Mouse (Mus musculus) right cerebral cortex, postnatal 4 days (tissue): ENCODE measurements around the gene Slfn14.
A peak's percentile ranks its signal among the peaks of the same experiment; 100 is the strongest.
"Not testable (repeated sequence)": the region's sequence is repeated elsewhere in the genome, so short reads cannot be mapped to it uniquely, and the experiment has no call there.

ENCODE experiments used
- DNase-seq: peaks from one replicate; pipeline ENCODE4 v3.0.0-alpha.2; 2022

Gene Slfn14

DNA sequence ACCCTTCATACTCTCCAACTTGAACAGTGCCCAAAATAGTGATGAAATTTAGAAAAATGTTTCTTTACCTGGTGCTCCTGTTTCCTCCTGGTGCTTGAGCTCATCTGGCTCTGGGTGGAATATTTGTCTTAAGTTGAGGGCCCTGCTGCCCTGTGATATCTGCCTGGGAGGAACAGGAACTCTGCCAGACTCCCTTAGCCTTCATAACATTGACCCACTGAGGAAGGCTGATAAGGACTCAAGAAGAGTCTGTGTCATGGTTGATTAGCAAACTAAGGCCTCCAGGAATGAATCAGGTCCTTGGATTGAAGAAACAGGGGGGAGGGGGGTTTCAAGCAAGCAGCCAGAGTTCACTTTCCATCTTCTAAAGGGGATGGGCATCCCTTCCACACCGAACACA is at the start of gene Slfn14:
TSS of gene Slfn14 (minus strand) at position 161 of the 400 bp plus-strand sequence.
- no peak for DNase-seq

DNA sequence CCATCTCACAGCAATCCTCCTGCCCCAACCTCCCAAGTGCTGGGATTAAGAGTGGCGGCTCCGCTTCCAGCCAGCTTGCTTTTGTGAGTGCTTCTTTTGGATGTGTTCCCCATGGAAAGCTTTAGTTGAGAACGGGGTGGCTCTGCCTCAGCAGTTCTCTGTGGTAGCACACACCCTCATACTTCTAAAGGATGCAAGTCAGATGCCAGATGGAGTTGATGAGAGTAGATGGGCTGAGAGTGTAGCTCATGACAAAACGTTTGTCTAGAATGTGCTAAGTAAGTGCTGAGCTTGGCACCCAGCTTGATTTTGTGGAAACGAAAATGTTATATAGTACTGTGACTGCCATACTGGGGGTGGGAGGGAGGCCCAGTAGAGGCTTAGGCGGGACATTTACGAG is 49.3 kb upstream of the Slfn14 start:
- no peak for DNase-seq

DNA sequence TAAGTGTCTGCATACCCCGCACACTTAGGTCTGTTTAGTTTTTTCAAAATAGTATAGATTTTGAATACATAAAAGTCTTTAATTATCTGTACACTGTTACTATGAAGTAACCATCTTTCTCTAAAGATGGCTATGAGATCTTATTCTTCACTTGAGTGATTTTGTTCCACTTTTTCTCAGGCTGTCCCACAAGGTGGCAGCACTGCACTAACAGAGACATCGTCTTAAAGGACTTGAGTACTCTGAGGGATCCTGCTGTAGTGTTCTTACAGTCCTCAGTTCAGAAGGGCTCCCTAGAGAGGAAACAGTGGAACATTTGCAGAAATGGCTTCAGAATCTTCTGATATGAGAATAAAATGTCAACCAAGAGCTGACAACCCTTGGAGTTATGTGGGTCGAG is 40.9 kb upstream of the Slfn14 start:
- peak; percentile 72 for DNase-seq

DNA sequence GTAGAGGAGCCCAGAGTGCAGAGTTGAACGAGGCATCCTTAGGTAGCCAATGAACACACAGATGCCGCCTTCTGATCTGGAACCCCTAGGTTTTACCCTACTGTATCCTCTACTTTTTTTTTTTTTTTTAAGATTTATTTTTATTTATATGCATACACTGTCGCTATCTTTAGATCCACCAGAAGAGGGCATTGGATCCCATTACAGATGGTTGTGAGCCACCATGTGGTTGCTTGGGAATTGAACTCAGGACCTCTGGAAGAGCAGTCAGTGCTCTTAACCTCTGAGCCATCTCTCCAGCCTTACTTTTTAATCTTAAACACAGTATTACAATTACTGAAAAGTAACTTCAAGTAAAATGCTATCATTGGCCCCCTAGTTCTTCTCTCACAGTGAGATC is 40.2 kb upstream of the Slfn14 start:
- not testable (repeated sequence) for DNase-seq

DNA sequence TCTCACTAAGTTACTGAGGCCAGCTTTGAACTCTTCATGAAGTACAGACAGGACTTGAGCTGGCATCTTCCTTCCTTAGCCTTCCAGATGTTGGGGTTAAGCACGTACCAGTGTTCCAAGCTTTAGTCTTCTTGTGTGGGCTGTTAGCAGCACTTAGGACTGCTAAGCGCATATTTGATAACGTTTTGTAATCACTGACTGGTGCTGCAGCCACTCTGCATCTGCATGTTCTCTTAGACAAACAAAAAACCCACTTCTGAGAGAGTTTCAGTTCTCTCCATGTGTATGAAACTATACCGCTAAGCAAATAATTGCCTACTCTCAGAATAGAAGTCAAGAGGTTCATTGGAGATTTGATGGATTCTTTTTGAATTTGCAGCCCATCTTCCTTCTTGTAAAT is 32.5 kb upstream of the Slfn14 start:
- no peak for DNase-seq

DNA sequence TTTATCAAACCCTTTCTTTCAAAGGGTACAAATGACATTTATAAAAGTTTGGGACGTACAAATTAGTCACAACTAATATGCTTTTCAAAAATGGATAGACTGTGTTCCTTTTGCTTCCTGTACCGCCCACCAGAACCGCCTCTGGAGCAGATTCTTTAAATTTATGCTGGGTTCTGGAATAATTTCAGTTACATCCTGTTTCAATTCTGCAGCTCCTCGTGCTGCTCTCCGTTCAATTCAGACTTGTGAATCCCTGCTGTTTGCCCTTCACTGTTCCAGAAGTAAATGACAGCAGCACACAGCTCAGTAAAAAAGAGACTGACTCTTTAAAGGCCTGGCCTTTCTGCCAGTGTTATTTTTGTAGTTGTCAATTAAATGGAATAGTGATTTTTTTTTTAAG is 25.9 kb upstream of the Slfn14 start:
- DNase-seq, result no peak

DNA sequence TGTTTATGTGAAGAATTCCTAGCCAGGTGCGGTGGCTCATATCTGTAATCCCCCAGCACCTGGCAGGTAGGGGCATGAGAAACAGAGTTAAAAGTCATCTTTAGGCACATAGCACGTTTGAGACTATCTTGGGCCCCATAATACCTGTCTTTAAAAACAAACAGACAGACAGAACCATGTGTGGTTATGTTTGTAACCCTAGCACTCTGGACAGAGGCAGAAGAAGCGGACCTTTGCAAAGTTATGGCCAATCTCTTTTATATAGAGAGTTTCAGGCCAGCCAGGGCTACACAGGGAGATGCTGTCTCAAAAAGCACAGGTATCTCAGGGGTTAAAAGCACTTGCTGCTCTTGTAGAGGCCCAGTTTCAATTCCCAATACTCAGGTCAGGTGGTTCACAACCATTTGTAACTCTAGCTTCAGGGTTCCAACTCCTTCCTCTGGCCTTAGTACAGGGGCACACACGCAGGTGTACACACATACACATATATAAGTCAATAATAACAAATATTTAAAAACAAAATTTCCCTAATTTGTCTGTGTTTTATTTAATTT is 20.3 kb upstream of the Slfn14 start:
- no peak for DNase-seq

DNA sequence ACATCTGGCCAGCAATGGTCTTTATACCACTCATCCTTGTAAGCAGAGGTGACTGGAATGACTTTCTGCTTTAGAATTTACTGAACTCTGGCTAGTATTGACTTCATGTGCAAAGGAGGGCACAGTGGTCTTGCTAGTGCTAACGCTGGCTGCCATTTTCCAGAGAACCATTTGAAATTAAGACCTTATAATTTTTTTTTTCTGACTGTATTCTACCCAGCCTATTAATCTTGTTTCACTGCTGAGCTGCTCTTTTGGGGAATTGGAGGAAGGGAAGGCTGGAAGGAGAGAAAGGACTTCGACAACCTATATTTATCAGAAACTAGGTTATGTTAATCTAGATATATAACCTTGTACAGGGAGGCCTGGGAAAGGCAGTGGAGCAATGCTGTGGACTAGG is 18.0 kb upstream of the Slfn14 start:
- no peak for DNase-seq

DNA sequence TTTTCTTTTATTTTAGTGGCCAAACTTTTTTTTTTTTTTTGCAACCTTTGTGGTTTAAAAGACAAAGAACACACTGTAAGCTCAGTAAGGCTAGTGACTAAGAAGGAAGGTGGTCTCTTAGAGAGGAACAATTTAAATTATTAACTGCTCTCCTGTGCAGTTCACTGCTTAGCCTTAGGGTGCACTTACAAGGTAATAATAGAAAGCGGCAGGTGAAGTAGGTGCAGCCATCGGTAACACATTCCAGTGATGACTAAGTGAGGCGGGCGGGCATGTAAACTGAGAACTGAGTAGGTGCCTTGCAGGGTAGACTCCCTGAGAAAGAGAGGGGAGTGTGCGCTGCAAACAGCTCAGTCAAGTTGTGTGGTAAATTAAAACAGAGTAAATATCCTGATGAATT is 17.2 kb upstream of the Slfn14 start:
- DNase-seq, result no peak

DNA sequence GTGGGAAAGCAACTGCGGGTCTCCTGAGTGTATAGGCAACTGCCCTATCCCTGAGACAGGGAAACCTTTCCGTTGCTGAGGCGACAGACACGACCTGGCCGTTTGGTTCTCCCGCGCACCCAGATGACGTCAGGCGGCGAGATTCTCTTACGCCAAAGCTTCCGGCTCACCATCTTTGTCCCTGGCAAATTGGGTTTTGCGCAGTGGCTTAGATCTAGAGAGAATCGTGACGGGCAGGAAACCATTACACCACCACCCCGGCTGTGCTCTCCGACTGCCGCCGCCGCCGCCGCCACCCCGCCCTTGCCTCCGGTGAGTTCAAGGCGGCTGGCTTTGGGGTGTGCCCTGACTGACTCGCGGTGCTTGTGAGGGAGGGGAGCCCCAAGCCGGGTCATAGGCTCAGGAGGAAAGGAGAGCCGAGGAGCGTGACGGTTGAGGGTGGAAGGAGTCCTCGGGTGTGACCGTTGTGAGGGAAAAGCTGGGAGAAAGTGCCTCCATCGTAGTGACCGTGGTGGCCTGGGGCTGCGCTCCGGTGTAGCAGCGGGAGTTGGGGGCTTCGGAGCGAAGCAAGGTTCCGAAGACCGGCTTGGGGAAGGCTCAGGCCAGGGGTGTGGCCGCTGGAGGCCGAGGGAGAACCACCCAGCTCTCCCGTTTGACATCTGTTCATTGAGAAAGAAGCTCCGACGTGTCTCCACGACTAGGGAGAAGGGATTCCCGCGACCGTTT is 16.2 kb upstream of the Slfn14 start, which contains the start of gene Pex12:
TSS of gene Pex12 (minus strand) at position 61 of the 726 bp plus-strand sequence.
- peak; percentile 96 for DNase-seq

DNA sequence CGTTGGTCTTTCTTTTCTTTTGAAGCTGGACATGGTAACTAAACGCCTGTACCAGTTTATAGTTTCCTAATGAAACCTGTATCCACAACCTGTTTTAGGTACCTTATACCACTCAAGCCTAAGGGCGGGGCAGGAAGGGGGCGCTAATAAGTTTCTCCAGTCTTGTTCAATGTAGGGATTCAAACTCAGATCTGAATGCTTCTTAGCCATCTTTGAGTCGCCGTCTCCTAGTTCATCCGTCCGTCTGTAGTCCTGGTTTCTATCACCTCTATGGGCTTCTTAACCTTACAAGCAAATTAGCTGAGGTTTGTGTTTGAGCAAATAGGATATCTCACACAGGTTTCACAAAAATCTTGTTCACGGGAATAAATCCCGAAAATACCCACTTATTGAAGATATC is 15.6 kb upstream of the Slfn14 start:
- no peak for DNase-seq

DNA sequence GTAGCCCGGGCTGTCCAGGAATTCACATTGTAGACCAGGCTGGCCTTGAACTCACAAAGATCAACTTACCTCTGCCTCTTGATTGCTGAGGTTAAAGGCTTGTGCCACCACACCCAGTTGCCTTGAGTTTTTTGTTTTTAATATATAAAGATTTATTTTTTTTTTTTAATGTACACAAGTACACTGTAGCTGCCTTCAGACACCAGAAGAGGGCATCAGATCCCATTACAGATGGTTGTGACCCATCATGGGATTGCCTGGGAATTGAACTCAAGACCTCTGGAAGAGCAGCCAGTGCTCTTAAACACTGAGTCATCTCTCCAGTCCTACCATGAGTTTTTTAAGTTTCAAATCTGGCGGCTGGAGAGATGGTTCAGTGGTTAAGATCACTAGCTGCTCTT is 14.9 kb upstream of the Slfn14 start:
- no peak for DNase-seq

DNA sequence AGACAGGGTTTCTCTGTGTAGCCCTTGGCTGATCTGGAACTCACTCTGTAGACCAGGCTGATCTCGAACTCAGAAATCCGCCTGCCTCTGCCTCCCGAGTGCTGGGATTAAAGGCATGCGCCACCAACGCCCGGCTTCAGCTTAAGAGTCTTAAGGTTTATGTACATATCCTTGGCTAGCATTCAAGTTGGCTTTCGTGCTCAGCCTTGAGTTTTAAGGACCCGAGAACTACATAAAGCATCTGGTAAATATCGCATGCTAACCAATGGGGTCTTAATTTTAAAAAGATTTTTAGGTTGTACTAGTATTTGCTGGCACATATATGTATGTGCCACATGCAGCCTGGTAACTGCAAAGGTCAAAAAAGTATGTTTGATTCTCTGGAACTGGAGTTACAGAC is 13.2 kb upstream of the Slfn14 start:
- no peak for DNase-seq

DNA sequence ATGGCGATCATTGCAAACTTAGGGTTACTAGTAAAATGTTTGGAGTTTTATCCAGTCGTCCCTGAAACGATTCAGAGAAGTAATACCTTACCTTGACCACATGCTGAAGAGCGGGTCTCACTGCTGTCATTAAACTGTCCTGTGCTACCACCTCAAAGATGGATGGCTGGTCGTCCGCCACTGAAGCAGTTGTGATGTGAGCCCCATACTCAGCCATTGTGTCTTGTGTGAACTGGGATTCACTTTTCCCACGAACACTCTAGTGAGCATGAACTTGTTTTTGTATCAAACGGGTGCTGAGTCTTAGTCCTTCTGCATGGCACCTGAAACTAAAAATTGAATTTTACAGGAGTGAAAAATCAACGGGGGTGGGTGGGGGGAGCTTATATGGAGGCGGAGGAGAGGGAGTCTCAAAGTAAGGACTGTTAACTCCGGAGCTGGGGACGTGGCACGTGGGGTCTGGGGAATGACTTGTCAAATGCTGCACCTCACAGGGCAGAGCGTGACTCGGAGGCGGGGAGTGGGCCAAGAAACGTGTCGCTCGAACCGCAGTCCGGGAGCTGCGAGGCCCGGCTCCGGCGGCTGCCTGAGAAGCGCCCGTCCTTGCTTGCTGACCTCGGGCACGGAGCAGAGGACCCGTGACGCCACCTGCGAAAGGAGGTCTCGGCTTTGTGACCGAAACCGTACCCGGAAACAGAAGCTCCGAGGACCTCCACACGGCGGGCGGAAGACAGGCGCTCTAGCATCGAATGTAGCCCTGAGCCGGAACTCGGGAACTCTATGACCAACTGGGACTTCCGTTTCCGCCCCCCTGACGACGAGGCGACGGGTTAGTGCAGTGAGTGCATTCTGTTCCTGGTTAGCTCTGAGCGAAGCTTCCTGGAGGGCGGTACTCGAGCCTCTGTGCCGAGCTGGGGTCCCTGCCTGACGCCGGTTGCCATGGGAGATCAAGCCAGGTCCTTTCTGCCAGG is 12.0 kb upstream of the Slfn14 start, which contains the start of gene Ap2b1:
TSS of gene Ap2b1 (plus strand) at position 800 of the 971 bp plus-strand sequence.
- peak; percentile 84 for DNase-seq

DNA sequence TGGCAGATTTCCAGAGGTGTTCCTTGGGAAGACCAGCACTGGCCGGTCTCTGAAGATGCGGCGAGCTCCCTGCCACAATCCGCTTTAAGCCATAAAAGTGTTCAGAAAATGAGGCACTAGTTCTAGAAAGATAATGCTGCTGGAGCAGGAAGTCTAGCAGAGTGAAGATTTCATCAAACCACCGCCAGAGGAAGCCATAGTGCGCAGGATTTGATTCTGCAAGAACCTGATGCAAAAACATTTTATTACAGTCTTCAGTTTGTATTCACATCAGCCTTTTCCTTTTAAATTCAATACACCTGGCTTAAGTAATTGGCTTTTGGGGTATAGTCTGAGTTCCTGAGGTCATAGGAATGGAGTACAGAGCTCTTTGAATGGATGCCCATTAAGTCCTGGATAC is 11.3 kb upstream of the Slfn14 start:
- DNase-seq, result no peak

DNA sequence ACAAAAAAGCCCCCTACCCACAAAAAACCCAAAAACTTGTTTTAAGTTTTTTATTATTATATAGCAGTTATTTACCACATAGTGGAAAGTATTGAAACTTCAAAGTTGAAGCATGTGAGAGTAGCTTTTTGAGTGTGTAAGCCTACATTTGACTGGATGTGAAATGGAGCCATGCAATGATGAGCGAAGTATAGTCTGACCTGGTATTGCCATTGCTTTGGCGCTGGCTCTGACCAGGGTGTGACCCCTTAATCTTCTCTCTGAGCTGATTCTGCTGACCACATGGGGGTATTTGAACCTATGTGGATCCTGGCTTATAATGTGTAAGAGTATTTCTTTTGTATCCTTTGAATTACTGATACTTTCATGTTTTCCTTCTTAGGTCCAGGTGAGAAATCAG is 7.6 kb upstream of the Slfn14 start:
- no peak for DNase-seq

DNA sequence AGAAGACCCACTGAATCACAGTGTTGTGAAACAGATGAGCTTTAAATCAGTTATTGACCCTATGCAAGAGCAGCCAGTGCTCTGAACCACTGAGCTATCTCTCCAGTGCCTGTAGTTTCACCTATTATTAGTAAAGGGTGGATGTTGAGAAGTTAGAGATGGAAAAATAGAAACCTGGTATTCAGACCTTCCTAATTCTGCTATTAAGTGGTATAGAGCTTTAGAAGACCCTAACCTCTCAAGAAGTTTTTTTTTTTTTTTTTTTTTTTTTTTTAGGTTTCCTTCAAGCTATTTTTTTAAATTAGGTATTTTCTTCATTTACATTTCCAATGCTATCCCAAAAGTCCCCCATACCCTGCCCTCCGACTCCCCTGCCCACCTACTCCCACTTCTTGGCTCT is 6.7 kb upstream of the Slfn14 start:
- DNase-seq, result no peak

DNA sequence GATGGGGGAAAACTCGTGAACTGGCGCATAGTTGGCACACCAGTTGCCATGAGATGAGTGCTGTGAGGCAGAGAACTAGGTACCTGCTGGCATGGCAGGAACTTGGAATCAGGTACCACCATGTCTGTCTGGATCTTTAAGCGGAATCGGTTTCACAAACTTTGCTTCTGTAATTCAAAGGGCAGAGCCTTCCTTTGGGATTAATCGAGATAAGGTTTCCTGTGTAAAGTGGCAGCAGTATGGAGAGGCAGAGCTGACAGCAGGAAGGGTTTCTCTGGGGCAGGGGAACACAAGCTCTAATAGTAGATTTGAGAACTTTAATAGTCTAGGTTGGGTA is 5.7 kb upstream of the Slfn14 start:
- DNase-seq, result no peak

DNA sequence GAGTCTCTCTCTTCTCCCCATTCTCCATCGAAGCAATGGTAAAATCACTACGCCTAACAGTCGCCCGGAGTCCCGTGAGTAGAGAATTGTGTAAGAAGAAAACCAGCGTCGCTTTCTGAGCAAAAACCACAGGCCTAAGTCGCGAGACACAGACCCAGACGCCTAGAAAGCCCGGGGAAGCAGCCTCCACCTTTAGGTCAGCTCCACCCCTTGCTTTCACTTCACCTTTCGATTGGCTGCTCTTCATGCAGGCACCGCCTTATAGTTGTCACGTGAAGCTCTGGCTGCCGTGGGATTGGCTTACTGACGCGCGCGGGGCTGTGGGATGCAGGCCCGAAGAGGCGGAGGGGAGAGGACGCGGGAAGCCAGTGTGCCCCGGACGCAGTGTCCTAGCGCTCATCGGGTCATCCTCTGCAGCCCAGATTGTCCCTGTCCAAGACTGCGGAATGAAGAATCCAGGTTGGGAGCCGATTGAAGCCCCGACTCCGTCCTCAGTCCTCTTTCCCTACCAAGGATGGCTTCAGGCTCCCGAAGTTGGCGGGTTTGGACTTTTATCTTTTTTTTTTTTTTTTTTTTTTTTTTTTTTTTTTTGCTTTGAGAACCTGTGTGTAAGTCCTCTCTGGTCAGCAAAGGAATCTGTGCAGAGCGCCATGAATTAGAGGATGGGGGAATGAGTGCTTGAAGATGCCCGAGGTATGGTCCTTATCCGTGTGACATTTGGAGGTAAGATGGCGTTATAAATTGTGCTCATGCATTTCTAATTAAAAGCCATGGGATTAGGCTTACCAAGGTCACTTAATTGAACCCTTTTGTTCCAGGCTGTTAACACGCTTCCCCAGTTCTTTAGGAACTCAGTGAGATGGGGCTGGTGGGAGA is 5.1 kb upstream of the Slfn14 start:
- peak; percentile 87 for DNase-seq

DNA sequence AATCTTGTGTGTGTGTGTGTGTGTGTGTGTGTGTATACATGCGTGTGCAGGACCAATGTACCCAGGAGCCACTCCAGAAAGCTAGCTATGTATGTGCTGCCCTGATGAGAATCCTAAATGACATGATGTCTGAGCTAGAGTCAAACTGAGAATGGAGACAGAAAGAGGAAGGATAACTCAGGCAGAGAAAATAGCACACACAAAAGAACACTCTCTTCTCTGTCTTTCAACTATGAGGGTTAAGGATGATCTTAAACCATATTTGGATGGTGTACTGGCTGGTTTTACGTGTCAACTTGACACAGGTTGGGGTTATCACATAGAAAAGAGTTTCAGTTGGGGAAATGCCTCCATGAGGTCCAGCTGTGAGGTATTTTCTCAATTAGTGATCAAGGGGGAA is 3.1 kb upstream of the Slfn14 start:
- DNase-seq, result no peak

DNA sequence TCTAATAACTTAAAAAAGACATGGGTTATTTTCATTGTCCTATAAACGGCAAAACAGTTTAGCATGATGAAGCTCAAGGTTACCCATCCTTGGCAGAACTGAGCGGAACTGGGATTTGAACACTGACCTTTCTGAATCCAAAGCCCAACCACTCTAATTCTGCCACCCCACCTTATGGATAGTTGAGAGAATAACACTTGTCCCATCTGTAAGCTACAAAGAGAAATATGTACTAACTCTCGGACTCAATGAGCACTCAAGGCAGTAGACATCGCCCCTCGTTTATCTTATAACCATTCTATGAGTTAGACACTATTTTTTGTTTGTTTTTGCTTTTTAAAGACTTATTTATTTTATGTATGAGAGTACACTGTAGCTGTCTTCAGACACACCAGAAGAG is 2.5 kb upstream of the Slfn14 start:
- no peak for DNase-seq

DNA sequence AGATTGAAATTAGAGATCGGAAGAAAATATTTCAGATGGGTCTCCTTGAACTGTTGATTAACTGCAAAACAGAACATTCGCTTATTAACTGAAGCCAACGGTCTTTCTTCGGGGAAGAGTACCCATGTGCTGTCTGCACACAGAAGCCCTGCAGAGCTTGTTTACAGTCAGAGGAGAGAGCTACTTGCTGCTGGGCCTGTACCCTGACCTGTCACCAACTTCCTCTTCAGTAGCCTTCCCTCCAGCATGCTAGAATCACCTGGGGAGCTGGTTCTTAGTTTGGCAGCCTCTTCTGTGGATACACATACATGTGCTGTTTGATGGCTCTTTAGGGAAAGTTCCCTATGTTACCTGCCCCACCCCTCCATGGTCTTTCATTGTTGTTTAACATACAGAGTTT is 899 bp downstream of the Slfn14 start:
- no peak for DNase-seq

DNA sequence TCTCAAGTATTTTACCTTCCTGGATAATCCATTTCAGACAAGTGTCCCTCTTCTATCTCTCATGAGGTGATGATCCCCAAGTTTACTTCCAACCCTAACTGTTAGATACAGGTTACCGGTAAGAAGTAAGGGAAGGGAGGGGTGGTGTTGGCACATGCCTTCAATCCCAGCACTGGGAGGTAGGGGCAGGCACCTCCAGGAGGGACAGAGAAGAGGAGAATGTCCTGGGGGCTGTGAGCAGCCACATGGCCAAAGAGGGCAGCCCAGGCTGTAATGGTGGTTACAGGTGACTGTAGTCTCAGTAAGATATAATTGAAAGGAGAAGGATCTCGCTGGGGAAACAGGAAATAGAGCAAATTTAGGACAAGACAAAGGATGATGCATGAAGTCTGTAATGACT is 4.4 kb downstream of the Slfn14 start:
- no peak for DNase-seq
